Mouse (Mus musculus) adrenal gland, adult 8-10 months (tissue): Measurements from ENCODE around the gene Pitpnb. TPM values are rescaled to one million over a fixed set of nuclear protein-coding genes. Genes with fewer than 3 reads are reported as not detected.

Experiments used
- DNase-seq: peaks from one replicate; pipeline ENCODE4 v3.0.0; 2022
- total RNA-seq, 4 experiments: library from RNA; stranded (reverse); gene quantifications; 2 replicates each; pipeline ENCODE4 v1.2.4; 2022

Gene Pitpnb
- total RNA-seq, 4 experiments from 2014 or later: 71.1 to 88.0 (median 80.4) TPM

- no peak for DNase-seq
Measured at GRCm38 (mm10) chr5:111399271-111399670, 68.7 kb downstream of the Pitpnb start.

GRCm38 (mm10) chr5:111401879-111402650 lies 71.5 kb downstream of the Pitpnb start:
- no peak for DNase-seq

GRCm38 (mm10) chr5:111402651-111402996 lies 72.1 kb downstream of the Pitpnb start:
- no peak for DNase-seq

- DNase-seq: no peak
Measured at GRCm38 (mm10) chr5:111404721-111405120, 74.2 kb downstream of the Pitpnb start.

- DNase-seq: no peak
Measured at GRCm38 (mm10) chr5:111408470-111409105, 78.0 kb downstream of the Pitpnb start.

- no peak for DNase-seq
Measured at GRCm38 (mm10) chr5:111409412-111410044, 79.0 kb downstream of the Pitpnb start.

- DNase-seq: no peak
Measured at GRCm38 (mm10) chr5:111410665-111411064, 80.1 kb downstream of the Pitpnb start.

- peak; percentile 39 for DNase-seq
Measured at GRCm38 (mm10) chr5:111414192-111414591, 83.6 kb downstream of the Pitpnb start.

GRCm38 (mm10) chr5:111414770-111415249 lies 84.2 kb downstream of the Pitpnb start:
- DNase-seq: no peak

- DNase-seq: no peak
Measured at GRCm38 (mm10) chr5:111415575-111415974, 85.0 kb downstream of the Pitpnb start.

GRCm38 (mm10) chr5:111416048-111416447 lies 85.5 kb downstream of the Pitpnb start:
- DNase-seq: no peak

- peak; percentile 65 for DNase-seq
Measured at GRCm38 (mm10) chr5:111416591-111417374, 86.2 kb downstream of the Pitpnb start, which contains the start of gene Mn1. TSS of gene Mn1 (plus strand) at chr5:111417362.

- DNase-seq: no peak
Measured at GRCm38 (mm10) chr5:111417378-111418131, 87.0 kb downstream of the Pitpnb start.

GRCm38 (mm10) chr5:111418202-111419120 lies 87.9 kb downstream of the Pitpnb start:
- DNase-seq: no peak

- no peak for DNase-seq
Measured at GRCm38 (mm10) chr5:111419121-111419881, 88.7 kb downstream of the Pitpnb start.

- no peak for DNase-seq
Measured at GRCm38 (mm10) chr5:111420011-111420691, 89.6 kb downstream of the Pitpnb start.

GRCm38 (mm10) chr5:111420896-111421295 lies 90.3 kb downstream of the Pitpnb start:
- no peak for DNase-seq

GRCm38 (mm10) chr5:111421424-111421823 lies 90.9 kb downstream of the Pitpnb start:
- DNase-seq: no peak
